Mouse (Mus musculus): ENCODE results near the gene Cabp7.

DNA sequence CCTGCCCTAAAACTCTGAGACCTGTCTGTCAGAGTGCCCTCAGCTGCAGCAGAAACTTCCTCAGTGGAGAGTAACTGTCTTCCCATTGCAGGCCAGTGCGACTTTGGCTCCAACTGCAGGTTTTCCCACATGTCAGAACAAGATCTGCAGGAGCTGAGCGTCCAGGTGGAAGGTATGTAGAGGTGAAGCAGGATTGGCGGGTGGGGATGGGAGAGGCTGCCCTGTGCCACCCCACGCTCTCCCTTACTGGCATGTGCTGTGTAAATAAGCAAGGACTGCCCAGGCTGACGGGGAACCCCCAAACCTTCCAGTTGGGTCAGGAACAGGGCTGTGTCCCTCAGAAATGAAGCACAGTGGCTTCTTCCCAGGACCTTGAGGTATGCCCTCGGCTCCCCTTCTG is 16.5 kb downstream of the Cabp7 start:
- TF ChIP-seq CTCF (IDR thresholded peaks at IDR 0.05; ENCODE audit: low read depth) (no peak), EP300 (IDR thresholded peaks at IDR 0.05; ENCODE audit: low read depth) (no peak)
